Mouse (Mus musculus) neural tube, embryonic 12.5 days (tissue): ENCODE results near the gene Cuedc2. TPM values are rescaled to one million over a fixed set of nuclear protein-coding genes. Genes with fewer than 3 reads are reported as not detected.

Experiments
- ATAC-seq: fragments of 200-750 bp; cut with Nextera tagmentation; 2 replicates; pipeline ENCODE4 v1.8.0; 2017; ENCODE audit warnings: low read depth, mild to moderate bottlenecking, moderate TSS enrichment, moderate library complexity; ENCODE audit not compliant: low FRiP score
- H3K27ac ChIP-seq: fragments of 300-500 bp; sonication (generic); 2 replicates; pipeline ENCODE4 v1.5.1; 2016
- H3K27me3 ChIP-seq: fragments of 300-500 bp; sonication (generic); replicated peaks from 2 replicates; pipeline ENCODE4 v1.6.1; 2016; ENCODE audit warnings: mild to moderate bottlenecking
- H3K36me3 ChIP-seq: fragments of 300-500 bp; sonication (generic); 2 replicates; pipeline ENCODE4 v1.6.1; 2016; ENCODE audit warnings: mild to moderate bottlenecking
- H3K4me1 ChIP-seq: fragments of 300-500 bp; sonication (generic); 2 replicates; pipeline ENCODE4 v1.6.1; 2016
- H3K4me2 ChIP-seq: fragments of 300-500 bp; sonication (generic); replicated peaks from 2 replicates; pipeline ENCODE4 v1.6.1; 2016; ENCODE audit warnings: mild to moderate bottlenecking
- H3K4me3 ChIP-seq: fragments of 300-500 bp; sonication (generic); 2 replicates; pipeline ENCODE4 v1.5.1; 2016
- H3K9ac ChIP-seq: fragments of 300-500 bp; sonication (generic); 2 replicates; pipeline ENCODE4 v1.6.1; 2016; ENCODE audit warnings: mild to moderate bottlenecking
- H3K9me3 ChIP-seq: fragments of 300-500 bp; sonication (generic); 2 replicates; pipeline ENCODE4 v1.6.1; 2016; ENCODE audit warnings: mild to moderate bottlenecking
- WGBS: fragments of 180-500 bp; shearing (Covaris S2); methylation state at CpG from one replicate; pipeline ENCODE4 v1.1.7; 2016; 5-methylcytosine and 5-hydroxymethylcytosine counted together
- polyA plus RNA-seq: library from polyadenylated mRNA; unstranded; fragments of >200 nt; fragmentation: Nextera tagmentation; extraction: Ambion mirVana; gene quantifications from 2 replicates; pipeline ENCODE4 v1.2.1, GENCODE M21; 2016

The Cuedc2 gene
- 284 and 289 TPM in 2 replicates for polyA plus RNA-seq

GRCm38 (mm10) chr19:46338331-46338936 is at the start of gene Cuedc2:
Gene Cuedc2, minus strand, starts transcription at chr19:46338702.
- H3K36me3 ChIP-seq, result no peaks in the 10 kb centered on the region
- H3K4me1 ChIP-seq, result peaks cover 6% of the 10 kb centered on the region
- no peaks in the 10 kb centered on the region for H3K27me3 ChIP-seq
- no peaks in the 10 kb centered on the region for H3K9me3 ChIP-seq
- peak within 1 kb of the TSS; percentile 54 for H3K4me3 ChIP-seq
- peak; percentile 87 for ATAC-seq
- WGBS, result under 1% methylated on average over 31 of the region's 31 CpGs
- H3K27ac ChIP-seq, result peak within 1 kb of the TSS; percentile 16
- H3K9ac ChIP-seq, result peak within 1 kb of the TSS; percentile 68
- peak within 1 kb of the TSS; percentile 65 for H3K4me2 ChIP-seq

GRCm38 (mm10) chr19:46382275-46382674 is 43.8 kb upstream of the Cuedc2 start:
- Histone ChIP-seq H3K9ac (no peak overlapping the region), H3K4me2 (no peak overlapping the region), H3K4me1 (no peaks in the 10 kb centered on the region), H3K9me3 (no peaks in the 10 kb centered on the region), H3K36me3 (peaks cover 89% of the 10 kb centered on the region), H3K27ac (no peak overlapping the region), H3K4me3 (no peak overlapping the region), H3K27me3 (no peaks in the 10 kb centered on the region)
- 90% methylated on average over 9 of the region's 9 CpGs for WGBS
- ATAC-seq, result no peak

- no peak overlapping the region for H3K9ac ChIP-seq
- no peaks in the 10 kb centered on the region for H3K4me1 ChIP-seq
- H3K36me3 ChIP-seq, result peaks cover 47% of the 10 kb centered on the region
- no peak for ATAC-seq
- no peaks in the 10 kb centered on the region for H3K9me3 ChIP-seq
- H3K4me3 ChIP-seq, result no peak overlapping the region
- H3K4me2 ChIP-seq, result no peak overlapping the region
- H3K27ac ChIP-seq, result no peak overlapping the region
- 69% methylated on average over 4 of the region's 4 CpGs for WGBS
- no peaks in the 10 kb centered on the region for H3K27me3 ChIP-seq
Measured at GRCm38 (mm10) chr19:46375891-46376290, 37.4 kb upstream of the Cuedc2 start.

GRCm38 (mm10) chr19:46375489-46375888 is 37.0 kb upstream of the Cuedc2 start:
- Histone ChIP-seq H3K4me2 (no peak overlapping the region), H3K4me3 (no peak overlapping the region), H3K27me3 (no peaks in the 10 kb centered on the region), H3K27ac (no peak overlapping the region), H3K4me1 (no peaks in the 10 kb centered on the region), H3K9ac (no peak overlapping the region), H3K36me3 (peaks cover 43% of the 10 kb centered on the region), H3K9me3 (no peaks in the 10 kb centered on the region)
- 77% methylated on average over 5 of the region's 5 CpGs for WGBS
- ATAC-seq, result no peak

GRCm38 (mm10) chr19:46374477-46375088 is 36.1 kb upstream of the Cuedc2 start:
- Histone ChIP-seq H3K9ac (no peak overlapping the region), H3K36me3 (peaks cover 34% of the 10 kb centered on the region), H3K4me2 (no peak overlapping the region), H3K4me3 (no peak overlapping the region), H3K27ac (no peak overlapping the region), H3K27me3 (no peaks in the 10 kb centered on the region), H3K4me1 (no peaks in the 10 kb centered on the region), H3K9me3 (no peaks in the 10 kb centered on the region)
- ATAC-seq, result no peak
- WGBS, result 54% methylated on average over 21 of the region's 21 CpGs

GRCm38 (mm10) chr19:46369204-46369603 is 30.7 kb upstream of the Cuedc2 start:
- H3K9ac ChIP-seq, result no peak overlapping the region
- 37% methylated on average over 4 of the region's 4 CpGs for WGBS
- no peaks in the 10 kb centered on the region for H3K9me3 ChIP-seq
- H3K4me3 ChIP-seq, result no peak overlapping the region
- no peak for ATAC-seq
- H3K27me3 ChIP-seq, result no peaks in the 10 kb centered on the region
- H3K27ac ChIP-seq, result no peak overlapping the region
- H3K4me1 ChIP-seq, result no peaks in the 10 kb centered on the region
- H3K4me2 ChIP-seq, result no peak overlapping the region
- H3K36me3 ChIP-seq, result no peaks in the 10 kb centered on the region

- Histone ChIP-seq H3K9ac (no peak overlapping the region), H3K9me3 (no peaks in the 10 kb centered on the region), H3K27ac (no peak overlapping the region), H3K4me3 (no peak overlapping the region), H3K36me3 (no peaks in the 10 kb centered on the region), H3K4me2 (no peak overlapping the region), H3K4me1 (no peaks in the 10 kb centered on the region), H3K27me3 (no peaks in the 10 kb centered on the region)
- no peak for ATAC-seq
- 88% methylated on average over 23 of the region's 23 CpGs for WGBS
Measured at GRCm38 (mm10) chr19:46367798-46368590, 29.5 kb upstream of the Cuedc2 start.

- no peak overlapping the region for H3K9ac ChIP-seq
- H3K9me3 ChIP-seq, result no peaks in the 10 kb centered on the region
- no peak overlapping the region for H3K4me2 ChIP-seq
- ATAC-seq, result no peak
- H3K27ac ChIP-seq, result no peak overlapping the region
- H3K4me3 ChIP-seq, result no peak overlapping the region
- no peaks in the 10 kb centered on the region for H3K36me3 ChIP-seq
- H3K4me1 ChIP-seq, result no peaks in the 10 kb centered on the region
- H3K27me3 ChIP-seq, result peaks cover 5% of the 10 kb centered on the region; the same call in 1 of the 2 replicates
- 89% methylated on average over 11 of the region's 11 CpGs for WGBS
Measured at GRCm38 (mm10) chr19:46363294-46364009, 24.9 kb upstream of the Cuedc2 start.

GRCm38 (mm10) chr19:46362104-46362503 is 23.6 kb upstream of the Cuedc2 start:
- 88% methylated on average over 8 of the region's 8 CpGs for WGBS

GRCm38 (mm10) chr19:46358381-46358780 is 19.9 kb upstream of the Cuedc2 start:
- Histone ChIP-seq H3K36me3 (no peaks in the 10 kb centered on the region), H3K4me2 (no peak overlapping the region), H3K4me1 (peaks cover 4% of the 10 kb centered on the region; the same call in 1 of the 2 replicates), H3K9me3 (0 out of 2 replicates have a peak, but pooled peaks cover 2% of the 10 kb centered on the region), H3K27ac (no peak overlapping the region), H3K9ac (no peak overlapping the region), H3K27me3 (peaks cover 20% of the 10 kb centered on the region), H3K4me3 (no peak overlapping the region)
- WGBS, result 65% methylated on average over 4 of the region's 4 CpGs
- no peak for ATAC-seq

More at GRCm38 (mm10) chr19:46362104-46362503, 23.6 kb upstream of the Cuedc2 start:
- no peak overlapping the region for H3K27ac ChIP-seq
- no peak overlapping the region for H3K4me2 ChIP-seq
- H3K9ac ChIP-seq, result no peak overlapping the region
- ATAC-seq, result no peak
- peaks cover 19% of the 10 kb centered on the region for H3K27me3 ChIP-seq
- H3K4me3 ChIP-seq, result no peak overlapping the region
- H3K9me3 ChIP-seq, result no peaks in the 10 kb centered on the region
- no peaks in the 10 kb centered on the region for H3K36me3 ChIP-seq
- H3K4me1 ChIP-seq, result peaks cover 3% of the 10 kb centered on the region; the same call in 1 of the 2 replicates

- peak overlapping the region; percentile 8; the same call in 1 of the 2 replicates for H3K9ac ChIP-seq
- H3K4me2 ChIP-seq, result peak overlapping the region; percentile 67
- H3K27me3 ChIP-seq, result peaks cover 20% of the 10 kb centered on the region
- H3K4me1 ChIP-seq, result peaks cover 4% of the 10 kb centered on the region; the same call in 1 of the 2 replicates
- H3K4me3 ChIP-seq, result peak overlapping the region; percentile 42
- no peak overlapping the region for H3K27ac ChIP-seq
- ATAC-seq, result no peak
- 20% methylated on average over 25 of the region's 25 CpGs for whole genome bisulfite sequencing
- H3K36me3 ChIP-seq, result no peaks in the 10 kb centered on the region
- H3K9me3 ChIP-seq, result 0 out of 2 replicates have a peak, but pooled peaks cover 2% of the 10 kb centered on the region
Measured at GRCm38 (mm10) chr19:46357344-46358280, 19.1 kb upstream of the Cuedc2 start.
